Mouse (Mus musculus) bone marrow macrophage, adult 2 months (primary cell): ENCODE measurements around the gene Kcnh1.

Experiments used
- CTCF ChIP-seq: IDR thresholded peaks from 2 replicates; pipeline ENCODE4 v1.5.1; 2012; ENCODE audit warnings: low read depth, mild to moderate bottlenecking, low read length, moderate library complexity
- POLR2A ChIP-seq: IDR thresholded peaks from 2 replicates; pipeline ENCODE4 v1.6.1; 2012; ENCODE audit warnings: mild to moderate bottlenecking, low read depth, low read length, borderline replicate concordance

DNA sequence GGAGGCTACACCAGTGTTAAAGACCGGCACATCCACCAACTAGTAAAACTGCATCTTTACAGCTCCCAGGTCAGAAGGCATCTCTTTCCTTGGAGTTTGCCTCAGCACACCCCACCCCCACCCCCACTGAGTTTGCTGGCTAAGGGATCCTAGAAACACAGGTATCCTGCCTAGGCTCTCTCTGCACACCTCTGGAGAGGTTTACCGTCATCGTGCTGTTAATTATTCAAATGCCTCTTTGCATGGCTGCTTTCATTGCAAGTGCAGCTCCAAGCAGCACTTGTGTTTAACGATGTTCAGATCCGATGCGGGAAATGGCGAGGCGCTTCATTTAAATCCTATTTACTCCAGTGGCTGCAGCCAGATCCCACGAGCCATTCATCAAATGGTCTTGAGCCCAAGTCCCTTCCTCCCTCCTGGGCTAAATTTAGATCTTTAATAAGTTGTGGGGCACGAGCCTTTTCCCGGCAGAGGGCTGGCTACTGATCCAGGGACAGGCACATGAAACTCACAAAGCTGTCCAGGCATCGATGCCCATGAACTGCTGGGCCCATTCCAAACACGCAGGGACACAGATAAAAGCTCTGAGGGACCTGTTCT, 330.4 kb downstream of the Kcnh1 start:
- TF ChIP-seq POLR2A (no peak), CTCF (no peak)
